Mouse (Mus musculus) adrenal gland (tissue): ENCODE data around the gene Crip1.

Source experiments
- intact Hi-C: fragments of 180-260 bp; cut with DNase I; formaldehyde crosslinking; loops from one replicate; pipeline ENCODE4 v1.15.1; 2025
- long read RNA-seq, 2 experiments: library from polyadenylated mRNA; unstranded; transcript quantifications; one replicate each; pipeline ENCODE4 v2.0.0; 2020; ENCODE audit warnings: borderline replicate concordance in 1 of 2; ENCODE audit not compliant: insufficient replicate concordance in 1 of 2

Crip1 gene
- long read RNA-seq, experiment 1, transcript Crip1-201 (5 exons, 445 nt), result major isoform, 65 of 67 reads
- long read RNA-seq, experiment 1, partial matches to known transcripts, result 0 of 67 reads
- long read RNA-seq, experiment 1, other reads (novel, unspliced or antisense), result 1 of 67 reads
- long read RNA-seq, experiment 2, transcript Crip1-201 (5 exons, 445 nt), result major isoform, 66 of 72 reads
- long read RNA-seq, experiment 2, partial matches to known transcripts, result 0 of 72 reads
- long read RNA-seq, experiment 2, other reads (novel, unspliced or antisense), result 4 of 72 reads

DNA sequence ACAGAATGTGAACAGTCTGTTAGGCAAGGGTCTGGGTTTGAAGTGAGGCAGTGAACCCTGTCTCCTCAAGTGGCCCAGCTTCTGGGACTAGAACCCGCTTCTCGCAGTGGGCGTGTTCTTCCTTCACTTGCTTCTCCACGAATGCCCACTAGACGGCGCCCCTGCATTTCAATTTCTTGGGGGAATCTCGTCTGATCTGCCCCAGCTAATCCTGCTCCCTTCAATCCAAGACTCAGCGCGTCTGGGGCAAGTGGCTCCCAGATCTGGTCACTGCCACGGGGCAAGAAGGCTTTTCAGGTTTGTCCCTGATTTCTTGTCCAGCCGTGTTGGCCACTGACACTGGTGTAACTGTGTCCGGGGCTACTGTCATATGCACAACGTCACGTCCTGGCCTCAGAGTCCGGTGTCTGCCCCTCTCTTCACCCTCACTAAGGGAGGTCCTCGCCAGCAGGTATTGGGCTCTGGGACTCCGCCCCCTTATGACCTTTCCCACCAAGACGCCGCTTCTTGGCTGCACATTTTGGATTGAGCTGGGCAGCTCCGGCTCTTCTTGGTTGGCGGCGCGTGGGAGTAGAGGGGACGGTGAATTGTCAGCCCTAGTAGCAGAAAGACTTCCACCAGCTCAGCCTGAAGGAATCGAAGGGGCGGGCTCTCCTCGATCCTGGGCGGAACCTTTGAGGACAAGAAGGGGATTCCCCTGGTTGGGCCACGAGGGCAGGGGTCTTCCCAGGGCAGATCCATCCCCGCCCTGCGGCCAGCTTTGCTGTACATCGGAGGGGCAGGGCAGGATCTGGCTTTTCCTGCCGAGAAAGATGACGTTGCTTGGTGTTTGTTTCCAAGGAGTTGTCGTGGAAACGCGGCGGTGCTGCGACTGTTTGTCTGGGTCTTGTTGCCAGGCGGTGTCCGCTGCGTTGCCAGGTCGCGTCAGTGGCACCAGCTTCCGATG is at the start of gene Crip1:
Crip1 (plus strand) TSS at position 205 of the 946 bp plus-strand sequence.
- intact Hi-C loops, result loop anchor here (5.0 kb wide), 2 partner anchors 41 to 61 kb away; partner anchors contain the start of gene Tmem121

DNA sequence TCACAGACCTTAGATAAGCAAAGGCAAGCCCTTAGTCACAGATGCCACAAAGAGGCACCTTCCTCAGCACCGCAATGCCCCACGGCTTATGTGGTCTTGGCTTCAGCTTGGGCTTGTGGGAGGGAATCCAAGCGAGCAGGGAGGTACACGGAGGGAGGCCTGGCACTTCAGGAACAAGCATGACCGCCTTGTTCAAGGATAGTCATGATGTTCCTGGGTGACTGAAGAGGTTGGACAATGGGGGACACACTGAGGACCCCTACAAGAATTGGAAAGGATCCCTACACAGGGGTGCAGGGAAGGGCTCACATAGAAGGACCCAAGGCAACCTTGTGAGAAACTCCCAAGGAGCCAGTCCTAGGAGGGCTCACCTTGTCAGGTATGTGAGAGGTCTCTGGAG is 49.1 kb upstream of the Crip1 start:
- intact Hi-C loops, result no loop called here

DNA sequence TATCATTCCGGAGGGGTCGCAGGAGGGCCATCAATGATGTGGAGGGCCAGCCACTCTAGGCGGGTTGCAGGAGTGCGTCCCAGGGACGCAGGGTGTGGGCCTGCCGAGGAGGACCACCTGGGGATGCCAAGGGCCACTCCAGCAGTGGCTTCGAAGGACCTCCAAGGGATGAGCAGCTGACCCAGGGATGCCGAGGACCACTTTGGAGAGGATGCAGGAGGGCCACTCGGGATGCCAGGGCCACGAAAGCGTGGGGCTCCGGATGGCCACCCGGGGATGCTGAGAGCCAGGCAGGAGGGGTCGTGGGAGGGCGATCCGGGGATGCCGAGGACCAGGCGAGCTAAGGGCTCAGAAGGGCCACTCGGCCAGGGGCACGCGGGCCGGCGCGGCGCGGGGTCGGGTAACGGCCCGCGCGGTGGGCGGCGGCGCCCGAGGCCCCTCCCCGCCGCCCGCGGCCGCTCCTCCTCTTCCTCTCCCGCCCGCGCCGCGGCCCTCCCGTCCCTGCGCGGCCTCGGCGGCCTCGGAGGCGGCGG is 48.3 kb upstream of the Crip1 start, which contains the start of gene Mta1:
Mta1 (plus strand) TSS at position 530 of the 533 bp plus-strand sequence.
- intact Hi-C loops, result no loop called here

DNA sequence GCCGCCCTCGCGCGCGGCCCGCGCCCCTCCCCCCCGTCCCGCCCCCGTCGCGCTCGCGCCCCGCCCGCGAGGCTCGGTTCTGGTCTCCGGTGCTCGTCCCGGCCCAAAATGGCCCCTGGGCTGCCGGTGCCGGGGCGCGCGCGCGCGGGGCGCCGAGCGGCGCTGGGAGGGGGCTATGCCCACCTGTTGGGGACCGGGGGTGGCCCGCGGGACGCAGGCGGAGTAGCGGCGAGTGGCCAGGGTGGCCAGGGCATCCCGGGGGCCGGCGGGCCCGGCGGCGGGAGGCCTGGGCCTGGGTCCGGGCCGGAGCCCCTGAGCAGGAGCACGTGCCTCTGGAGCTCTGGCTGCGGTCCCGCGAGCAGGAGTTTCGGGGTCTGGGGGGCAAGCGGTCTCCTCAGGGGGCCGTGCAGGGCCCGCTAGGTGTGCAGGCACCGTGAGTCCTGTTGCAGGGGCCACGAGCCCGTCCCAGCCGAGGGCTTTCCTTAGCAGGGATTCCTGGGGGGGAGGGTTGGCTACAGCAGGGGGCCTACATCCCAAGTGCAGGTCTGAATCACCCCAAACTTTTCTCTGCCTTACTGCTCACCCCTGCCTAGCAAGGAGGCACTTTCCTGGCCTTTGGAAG is 47.5 kb upstream of the Crip1 start:
- intact Hi-C loops, result no loop called here

GRCm38 (mm10) chr12:113099470-113100237 is 46.5 kb upstream of the Crip1 start:
- intact Hi-C loops, result loop anchor here (5.0 kb wide), 1 partner anchor 97 kb away; the partner anchor contains the start of gene Brf1

GRCm38 (mm10) chr12:113100448-113101076 is 45.6 kb upstream of the Crip1 start:
- intact Hi-C loops, result loop anchor here (5.0 kb wide), 1 partner anchor 98 kb away; the partner anchor contains the start of gene Brf1

GRCm38 (mm10) chr12:113101251-113101960 is 44.7 kb upstream of the Crip1 start:
- intact Hi-C loops, result loop anchor here (5.0 kb wide), 1 partner anchor 99 kb away; the partner anchor contains the start of gene Brf1

GRCm38 (mm10) chr12:113102461-113102860 is 43.7 kb upstream of the Crip1 start:
- intact Hi-C loops, result loop anchor here (5.0 kb wide), 1 partner anchor 100 kb away; the partner anchor contains the start of gene Brf1

DNA sequence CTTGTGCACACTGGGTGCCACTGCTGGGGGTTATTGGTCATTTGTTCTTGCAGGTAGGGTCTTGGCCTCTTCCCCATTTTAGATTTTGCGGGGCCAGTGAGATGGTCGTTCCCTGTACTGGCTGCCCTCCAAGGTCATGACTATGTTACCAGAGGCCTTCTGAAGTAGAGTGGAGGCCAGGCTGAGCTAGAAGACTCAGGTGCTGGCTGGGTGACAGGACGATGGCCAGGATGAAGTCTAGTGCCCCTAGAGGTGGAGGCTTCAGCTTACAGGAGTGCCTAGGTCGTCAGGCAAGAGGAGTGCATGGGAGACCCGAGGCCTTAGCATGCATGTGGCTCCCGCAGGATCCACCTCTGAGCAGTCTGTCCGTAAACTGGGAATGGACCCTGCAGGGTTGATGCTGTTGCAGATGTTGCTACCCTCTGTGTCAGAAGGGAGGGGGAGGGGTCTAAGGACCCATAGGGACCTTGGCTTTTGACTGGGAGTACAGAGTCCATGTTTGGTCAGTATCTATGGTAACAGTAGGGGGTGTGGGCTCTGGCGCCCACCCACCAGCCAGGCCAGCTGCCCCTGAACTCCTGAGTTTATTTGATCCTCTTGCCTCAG is 42.2 kb upstream of the Crip1 start:
- intact Hi-C loops, result loop anchor here (5.0 kb wide), 1 partner anchor 102 kb away; the partner anchor contains the start of gene Brf1

- intact Hi-C loops, result no loop called here
Measured at GRCm38 (mm10) chr12:113106386-113106785, 39.7 kb upstream of the Crip1 start.

- intact Hi-C loops, result no loop called here
Measured at GRCm38 (mm10) chr12:113107431-113108124, 38.5 kb upstream of the Crip1 start.

- intact Hi-C loops, result no loop called here
Measured at GRCm38 (mm10) chr12:113108528-113109283, 37.4 kb upstream of the Crip1 start.

DNA sequence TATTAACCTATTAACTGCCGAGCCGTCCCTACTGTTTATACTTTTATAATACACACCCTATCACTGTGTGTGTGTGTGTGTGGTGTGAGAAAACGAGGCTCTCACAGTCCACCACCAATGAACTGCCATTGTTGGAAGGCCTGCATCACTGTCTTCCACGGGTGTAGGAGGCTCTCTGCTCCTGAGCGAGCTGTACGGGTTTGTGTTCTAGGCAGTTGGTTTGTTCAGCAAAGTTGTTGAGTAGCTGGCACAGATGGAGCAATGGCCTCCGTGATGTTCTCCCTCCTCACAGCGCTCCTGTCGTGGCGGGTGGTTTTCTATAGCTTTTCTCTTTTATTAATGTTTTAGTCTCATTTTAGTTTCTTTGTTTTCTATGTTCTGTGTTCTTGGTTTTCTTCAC is 36.3 kb upstream of the Crip1 start:
- intact Hi-C loops, result no loop called here

DNA sequence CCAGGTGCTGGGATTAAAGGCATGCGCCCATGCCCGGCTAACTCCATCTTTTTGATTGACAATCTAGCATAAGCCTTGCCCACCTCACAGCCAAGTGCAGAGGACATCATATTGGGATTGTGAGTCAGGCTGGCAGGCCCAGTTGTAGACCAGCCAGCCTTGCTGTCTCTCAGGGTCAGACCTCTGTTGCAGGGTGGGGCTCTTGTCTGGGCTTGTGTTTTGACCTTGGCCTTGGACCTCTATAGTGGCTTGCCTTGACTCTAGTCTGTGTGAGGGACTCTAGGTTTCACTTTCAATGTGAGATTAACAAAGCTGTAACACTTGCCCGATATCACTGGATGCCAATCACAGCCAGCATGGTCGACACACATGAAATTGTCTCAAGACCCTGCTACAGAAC is 32.0 kb upstream of the Crip1 start:
- intact Hi-C loops, result no loop called here

GRCm38 (mm10) chr12:113114856-113115538 is 31.1 kb upstream of the Crip1 start:
- intact Hi-C loops, result loop anchor here (5.0 kb wide), 1 partner anchor 37 kb away; no protein-coding TSS in a partner anchor
